Mouse (Mus musculus): ENCODE data around the gene Gm20518. TPM values are rescaled to one million over a fixed set of nuclear protein-coding genes. Genes with fewer than 3 reads are reported as not detected.

Gene Gm20518
- polyA plus RNA-seq, 1 experiment from 2014 or later: 0.29 TPM

DNA sequence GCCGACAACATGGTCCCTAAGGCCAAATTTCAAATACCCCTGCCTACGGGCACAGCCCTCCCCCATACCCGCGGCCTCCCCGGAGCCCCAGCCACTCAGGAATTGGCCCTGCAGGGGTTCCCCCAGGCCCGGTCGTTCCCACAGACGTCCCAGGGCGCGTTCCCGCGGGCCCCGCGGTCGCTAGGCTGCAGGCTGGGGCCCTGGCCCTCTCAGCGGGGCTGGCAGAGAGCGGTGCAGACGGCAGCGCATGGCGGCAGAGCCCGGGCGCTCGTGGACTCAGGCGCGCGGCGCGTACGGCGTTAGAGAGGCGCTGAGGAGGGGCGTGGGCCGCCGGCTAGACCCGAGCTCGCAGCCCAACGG is 58.2 kb downstream of the Gm20518 start:
- no peaks in the 10 kb centered on the region for H3K36me3 ChIP-seq (replicated peaks)
- peaks cover 99% of the 10 kb centered on the region for H3K27me3 ChIP-seq (ENCODE audit: poor library complexity, severe bottlenecking)
- H3K4me3 ChIP-seq: peak overlapping the region; percentile 68
- H3K9me3 ChIP-seq: no peaks in the 10 kb centered on the region
- under 1% methylated on average over 37 of the region's 37 CpGs for WGBS
- peak overlapping the region; percentile 69 for H3K27ac ChIP-seq
- peaks cover 35% of the 10 kb centered on the region for H3K4me1 ChIP-seq
- no peak for DNase-seq (ENCODE audit: extremely low spot score, low spot score)

DNA sequence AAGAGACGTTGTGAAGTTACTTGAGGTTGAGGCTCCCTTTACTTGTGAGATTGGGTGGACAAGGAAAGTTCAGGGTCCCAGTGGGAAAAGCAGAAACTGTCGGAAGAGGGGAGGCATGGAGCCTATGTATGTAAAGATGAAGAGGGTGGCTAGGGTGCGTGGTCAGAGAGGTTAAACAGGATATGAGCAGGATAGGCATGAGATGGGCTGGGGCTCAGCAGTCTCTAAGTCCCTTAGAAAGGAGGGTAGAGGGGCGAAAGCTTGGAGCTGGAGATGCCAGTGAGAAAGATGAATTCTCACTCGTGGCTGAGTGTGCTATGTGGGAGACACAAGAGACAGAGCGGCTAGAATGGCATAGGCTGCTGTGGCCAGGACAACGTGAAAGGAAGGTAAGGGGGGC is 58.6 kb downstream of the Gm20518 start, which contains the start of gene B830017H08Rik:
TSS of gene B830017H08Rik (plus strand) at position 301 of the 400 bp plus-strand sequence.
- H3K27me3 ChIP-seq (ENCODE audit: poor library complexity, severe bottlenecking): peaks cover 100% of the 10 kb centered on the region
- no peaks in the 10 kb centered on the region for H3K9me3 ChIP-seq
- WGBS: 24% methylated on average over 7 of the region's 7 CpGs
- H3K36me3 ChIP-seq (replicated peaks): no peaks in the 10 kb centered on the region
- H3K27ac ChIP-seq: peak within 1 kb of the TSS; percentile 69
- peaks cover 35% of the 10 kb centered on the region for H3K4me1 ChIP-seq
- DNase-seq (ENCODE audit: extremely low spot score, low spot score): no peak
- H3K4me3 ChIP-seq: peak within 1 kb of the TSS; percentile 68

DNA sequence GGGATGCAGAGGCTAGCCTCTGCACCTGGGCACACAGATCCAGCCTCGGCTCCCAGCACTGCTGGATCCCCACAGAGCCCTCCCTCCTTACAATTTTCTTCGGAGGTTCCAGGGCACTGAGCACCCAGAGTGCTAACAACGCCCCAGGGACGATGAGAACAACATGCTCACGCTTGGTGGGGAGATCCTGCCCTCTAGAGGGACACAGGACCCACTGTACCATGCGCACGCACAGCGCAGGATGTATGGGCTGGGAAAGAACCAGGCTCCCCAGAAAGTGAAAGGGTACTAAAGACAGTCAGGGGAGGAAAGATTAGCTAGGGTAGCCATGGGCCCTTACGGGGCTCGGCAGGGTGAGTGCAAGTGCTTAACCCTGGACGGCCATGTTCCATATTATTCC is 59.7 kb downstream of the Gm20518 start:
- Histone ChIP-seq H3K4me1 (peaks cover 35% of the 10 kb centered on the region), H3K4me3 (no peak overlapping the region), H3K27ac (no peak overlapping the region), H3K36me3 (replicated peaks) (no peaks in the 10 kb centered on the region), H3K27me3 (ENCODE audit: poor library complexity, severe bottlenecking) (peaks cover 99% of the 10 kb centered on the region), H3K9me3 (no peaks in the 10 kb centered on the region)
- 9% methylated on average over 11 of the region's 11 CpGs for WGBS
- DNase-seq (ENCODE audit: extremely low spot score, low spot score): no peak

DNA sequence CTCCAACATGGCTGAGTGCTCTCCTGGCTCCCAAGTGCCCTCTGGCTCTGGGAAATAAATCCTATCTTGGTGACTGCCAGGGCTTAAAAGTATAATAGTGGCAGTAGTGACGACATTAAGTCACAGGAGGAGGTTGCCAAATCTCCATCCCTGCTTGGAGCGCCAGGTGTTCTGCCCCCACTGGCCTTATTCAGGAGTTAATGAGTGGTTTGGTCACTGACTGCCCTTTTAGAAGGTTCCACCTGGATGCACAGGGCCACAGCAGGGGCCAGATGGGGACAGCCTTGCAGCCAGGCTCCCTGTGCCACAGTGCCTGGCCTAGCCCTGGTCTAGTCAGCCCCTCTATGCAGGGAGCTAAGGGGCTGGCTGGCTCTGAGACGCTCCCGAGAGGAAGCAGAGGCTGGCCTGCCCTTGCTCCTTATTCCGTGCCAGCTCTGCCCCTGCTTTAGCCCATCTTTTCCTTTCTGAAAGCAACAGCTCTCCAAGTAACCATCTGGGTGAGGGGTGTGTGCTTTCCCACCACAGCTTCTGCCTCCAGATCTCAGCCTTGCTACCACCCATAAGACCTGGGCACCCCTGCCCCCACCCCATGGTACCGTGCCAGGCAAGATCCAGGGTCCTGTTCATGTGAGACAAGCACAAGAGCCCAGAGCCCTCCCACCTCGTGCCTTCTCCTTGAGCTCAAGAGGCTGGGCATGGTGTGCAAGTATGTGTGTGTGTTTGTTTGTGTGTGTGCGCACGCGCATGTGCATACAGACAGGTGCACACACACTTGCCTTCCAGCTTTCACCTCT is 60.9 kb downstream of the Gm20518 start:
- DNase-seq (ENCODE audit: extremely low spot score, low spot score): no peak
- Histone ChIP-seq H3K27me3 (ENCODE audit: poor library complexity, severe bottlenecking) (peaks cover 91% of the 10 kb centered on the region), H3K27ac (no peak overlapping the region), H3K4me1 (peaks cover 35% of the 10 kb centered on the region), H3K9me3 (no peaks in the 10 kb centered on the region), H3K36me3 (replicated peaks) (no peaks in the 10 kb centered on the region), H3K4me3 (no peak overlapping the region)
- 52% methylated on average over 10 of the region's 10 CpGs for WGBS

DNA sequence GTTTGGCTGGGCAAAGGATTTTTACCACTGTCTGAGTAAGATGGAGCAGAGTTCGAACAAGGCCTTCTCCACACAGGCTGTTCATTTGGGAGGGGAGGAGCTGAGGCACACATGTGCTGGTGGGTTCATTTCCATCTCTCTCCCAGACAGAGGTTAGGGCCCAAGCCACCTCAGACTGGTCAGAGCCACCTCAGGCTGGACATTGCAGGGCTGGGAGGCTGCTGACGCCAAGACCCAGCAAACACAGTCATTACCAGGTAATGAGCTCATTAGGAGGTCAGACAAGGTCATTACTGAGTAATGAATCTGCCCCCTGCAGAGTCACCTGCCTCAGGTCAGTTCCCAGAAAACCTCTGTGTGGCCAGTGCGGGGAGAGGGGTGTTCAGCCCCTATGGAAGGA is 62.6 kb downstream of the Gm20518 start:
- Histone ChIP-seq H3K4me3 (no peak overlapping the region), H3K27me3 (ENCODE audit: poor library complexity, severe bottlenecking) (peaks cover 74% of the 10 kb centered on the region), H3K9me3 (no peaks in the 10 kb centered on the region), H3K36me3 (replicated peaks) (no peaks in the 10 kb centered on the region), H3K4me1 (peaks cover 28% of the 10 kb centered on the region), H3K27ac (no peak overlapping the region)
- no peak for DNase-seq (ENCODE audit: extremely low spot score, low spot score)
- WGBS: 61% methylated on average over 3 of the region's 3 CpGs

DNA sequence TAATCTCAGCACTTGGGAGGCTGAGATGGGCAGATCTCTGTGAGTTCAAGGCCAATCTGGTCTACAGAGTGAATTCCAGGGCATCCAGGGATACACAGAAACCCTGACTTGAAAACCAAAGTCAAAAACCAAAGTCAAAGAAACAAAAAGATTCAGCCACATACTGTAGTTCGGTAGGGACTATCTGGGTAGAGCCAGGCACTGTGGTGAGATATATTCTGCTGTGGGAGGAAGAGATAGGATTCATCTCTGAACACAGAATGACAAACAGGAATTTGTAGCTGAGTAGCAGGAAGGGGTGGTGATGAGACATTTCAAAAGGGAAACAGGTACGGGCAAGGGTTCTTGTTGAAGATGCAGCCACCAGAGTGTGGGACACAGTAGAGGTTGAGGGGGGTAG is 63.2 kb downstream of the Gm20518 start:
- no peak overlapping the region for H3K4me3 ChIP-seq
- H3K27ac ChIP-seq: no peak overlapping the region
- WGBS: 91% methylated on average over 2 of the region's 2 CpGs
- H3K27me3 ChIP-seq (ENCODE audit: poor library complexity, severe bottlenecking): peaks cover 68% of the 10 kb centered on the region
- no peaks in the 10 kb centered on the region for H3K36me3 ChIP-seq (replicated peaks)
- DNase-seq (ENCODE audit: extremely low spot score, low spot score): no peak
- H3K4me1 ChIP-seq: peaks cover 21% of the 10 kb centered on the region
- H3K9me3 ChIP-seq: no peaks in the 10 kb centered on the region

DNA sequence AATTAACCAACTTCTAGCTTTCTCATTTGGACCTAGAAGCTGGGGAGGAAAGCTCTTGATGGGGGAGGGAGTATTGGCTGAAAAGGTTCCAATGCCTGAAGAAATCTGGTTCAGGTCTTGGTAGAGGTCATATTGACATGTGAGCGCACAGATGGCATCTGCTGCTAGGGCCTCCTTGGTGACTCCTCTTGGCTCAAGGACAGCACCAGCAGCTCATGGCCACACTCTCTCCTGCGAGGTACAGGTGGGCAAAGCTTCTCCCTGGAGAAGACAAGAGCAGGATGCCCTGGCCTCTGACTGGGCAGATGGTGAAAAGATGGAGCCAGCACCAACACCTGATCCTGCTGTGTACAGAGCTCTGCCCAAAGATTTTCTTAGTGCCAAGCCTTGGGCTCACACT is 65.0 kb downstream of the Gm20518 start:
- Histone ChIP-seq H3K4me3 (no peak overlapping the region), H3K27me3 (ENCODE audit: poor library complexity, severe bottlenecking) (peaks cover 50% of the 10 kb centered on the region), H3K9me3 (no peaks in the 10 kb centered on the region), H3K27ac (no peak overlapping the region), H3K36me3 (replicated peaks) (no peaks in the 10 kb centered on the region), H3K4me1 (peaks cover 10% of the 10 kb centered on the region)
- WGBS: 83% methylated on average over 2 of the region's 2 CpGs
- DNase-seq (ENCODE audit: extremely low spot score, low spot score): no peak

DNA sequence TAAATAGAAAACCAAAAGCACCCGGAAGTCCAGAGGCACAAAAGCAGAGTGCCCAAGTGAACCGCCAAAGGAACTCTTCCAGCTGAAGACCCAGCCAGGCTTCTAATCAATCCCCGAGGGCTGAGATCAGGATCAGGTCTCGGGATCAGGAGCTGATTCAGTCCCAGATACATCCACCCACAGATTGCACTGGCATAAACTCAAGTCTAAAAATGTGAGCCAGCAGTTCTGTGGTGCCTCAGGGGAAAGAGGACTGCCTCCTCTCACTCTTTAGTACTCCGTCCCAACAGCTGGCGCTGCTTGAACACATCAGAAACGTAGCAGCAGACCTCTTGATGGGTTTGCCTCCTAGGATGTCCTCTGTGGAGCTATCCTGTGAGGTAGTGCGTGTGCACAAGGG is 74.9 kb downstream of the Gm20518 start:
- no peak for DNase-seq (ENCODE audit: extremely low spot score, low spot score)
- WGBS: 79% methylated on average over 8 of the region's 8 CpGs
- Histone ChIP-seq H3K4me1 (peaks cover 14% of the 10 kb centered on the region), H3K27me3 (ENCODE audit: poor library complexity, severe bottlenecking) (peaks cover 64% of the 10 kb centered on the region), H3K4me3 (no peak overlapping the region), H3K9me3 (no peaks in the 10 kb centered on the region), H3K27ac (no peak overlapping the region), H3K36me3 (replicated peaks) (no peaks in the 10 kb centered on the region)

DNA sequence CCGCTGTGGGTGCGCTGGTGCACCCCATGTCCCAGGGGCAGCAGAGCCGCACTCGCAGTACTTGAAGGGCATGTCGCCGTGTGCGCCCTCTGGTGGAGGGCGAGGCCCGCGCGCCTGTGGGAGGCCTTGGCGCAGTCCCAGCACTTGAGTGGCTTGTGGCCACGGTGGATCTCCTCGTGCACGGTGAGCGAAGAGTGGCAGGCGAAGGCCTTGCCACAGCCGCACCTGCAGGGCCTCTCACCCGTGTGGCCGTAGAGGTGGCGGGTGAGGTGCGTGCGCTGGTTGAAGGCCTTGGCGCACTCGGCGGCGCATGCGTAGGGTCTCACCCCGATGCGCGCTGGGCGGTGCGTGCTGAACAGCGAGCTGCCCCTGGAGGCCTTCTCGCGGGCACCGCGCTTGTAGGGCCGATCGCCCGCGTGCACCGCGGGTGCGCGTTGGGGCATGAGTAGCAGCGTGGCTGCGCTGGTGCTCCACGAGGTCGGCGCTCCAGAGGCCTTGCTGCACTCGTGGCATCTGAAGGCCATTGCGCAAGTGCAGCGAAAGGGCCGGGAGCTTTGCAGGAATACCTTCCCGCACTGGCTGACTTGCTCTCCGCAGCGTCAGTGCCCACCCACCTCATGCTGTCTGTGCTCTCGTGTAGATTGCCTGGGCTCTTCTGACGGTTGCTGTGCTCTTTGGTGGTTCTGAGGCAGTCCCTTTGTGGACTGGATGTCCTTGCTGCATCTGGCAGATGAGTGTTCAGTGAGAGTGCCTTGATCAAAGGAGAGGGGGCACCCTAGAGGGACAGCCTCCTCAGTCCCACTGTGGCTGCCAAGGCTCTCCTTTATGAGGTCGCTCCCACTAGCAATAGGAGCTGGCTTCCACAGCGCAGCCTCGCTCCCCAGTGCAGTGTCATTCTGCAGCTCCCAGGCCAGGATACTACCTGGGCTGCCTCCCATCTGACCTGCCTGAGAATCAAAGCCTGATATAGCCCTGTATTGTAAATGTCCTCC is 75.8 kb downstream of the Gm20518 start:
- H3K27me3 ChIP-seq (ENCODE audit: poor library complexity, severe bottlenecking): peaks cover 68% of the 10 kb centered on the region
- 1% methylated on average over 63 of the region's 63 CpGs for WGBS

DNA sequence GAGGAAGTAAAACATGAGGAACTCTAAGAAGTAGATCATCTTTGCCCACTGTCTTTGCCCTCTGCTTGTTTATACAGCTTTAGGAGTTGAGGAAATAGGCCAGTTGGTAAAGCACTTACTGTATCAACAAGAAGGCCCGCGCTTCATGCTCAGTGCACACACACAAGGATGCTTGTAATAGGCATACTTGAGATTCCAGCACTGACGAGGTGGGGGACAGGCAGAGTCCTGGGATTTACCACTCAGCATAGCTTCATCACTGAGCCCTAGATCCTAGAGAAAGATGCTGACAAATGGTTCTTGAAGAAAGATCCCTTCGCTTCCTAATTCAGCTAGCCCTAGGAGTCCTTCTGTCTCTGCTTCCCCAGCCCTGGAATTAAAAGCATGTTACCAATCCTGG is 78.3 kb downstream of the Gm20518 start:
- Histone ChIP-seq H3K4me1 (peaks cover 33% of the 10 kb centered on the region), H3K9me3 (no peaks in the 10 kb centered on the region), H3K27ac (no peak overlapping the region), H3K36me3 (replicated peaks) (no peaks in the 10 kb centered on the region), H3K27me3 (ENCODE audit: poor library complexity, severe bottlenecking) (peaks cover 89% of the 10 kb centered on the region), H3K4me3 (no peak overlapping the region)
- no peak for DNase-seq (ENCODE audit: extremely low spot score, low spot score)
- 62% methylated on average over 4 of the region's 4 CpGs for WGBS

More for the DNA sequence above, 75.8 kb downstream of the Gm20518 start:
- Histone ChIP-seq H3K36me3 (replicated peaks) (no peaks in the 10 kb centered on the region), H3K4me3 (peak overlapping the region; percentile 67), H3K4me1 (peaks cover 14% of the 10 kb centered on the region), H3K9me3 (no peaks in the 10 kb centered on the region), H3K27ac (peak overlapping the region; percentile 88)
- DNase-seq (ENCODE audit: extremely low spot score, low spot score): peak; percentile 80

DNA sequence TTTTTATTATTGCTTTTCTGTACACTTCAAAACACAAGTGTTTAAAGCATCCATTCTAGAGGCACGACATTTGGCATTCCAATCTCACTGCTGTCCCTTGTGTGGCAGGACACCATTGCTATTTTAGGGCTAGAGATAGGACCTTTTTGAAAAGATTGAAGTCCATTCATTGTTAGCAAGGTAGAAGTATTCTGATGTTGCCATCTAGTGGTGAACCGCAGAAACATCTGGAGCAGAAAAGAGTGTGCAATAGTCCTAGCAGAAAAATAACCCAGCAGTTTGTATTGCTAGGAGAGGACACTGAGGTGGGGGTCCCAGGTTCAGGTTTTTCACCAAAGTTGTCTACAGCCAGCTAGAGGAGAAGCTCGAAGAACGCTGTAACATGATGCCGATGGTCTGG is 79.4 kb downstream of the Gm20518 start:
- H3K27me3 ChIP-seq (ENCODE audit: poor library complexity, severe bottlenecking): peaks cover 94% of the 10 kb centered on the region
- peaks cover 43% of the 10 kb centered on the region for H3K4me1 ChIP-seq
- H3K4me3 ChIP-seq: no peak overlapping the region
- WGBS: 9% methylated on average over 5 of the region's 5 CpGs
- H3K27ac ChIP-seq: no peak overlapping the region
- H3K9me3 ChIP-seq: no peaks in the 10 kb centered on the region
- peak; percentile 30 for DNase-seq (ENCODE audit: extremely low spot score, low spot score)
- no peaks in the 10 kb centered on the region for H3K36me3 ChIP-seq (replicated peaks)

DNA sequence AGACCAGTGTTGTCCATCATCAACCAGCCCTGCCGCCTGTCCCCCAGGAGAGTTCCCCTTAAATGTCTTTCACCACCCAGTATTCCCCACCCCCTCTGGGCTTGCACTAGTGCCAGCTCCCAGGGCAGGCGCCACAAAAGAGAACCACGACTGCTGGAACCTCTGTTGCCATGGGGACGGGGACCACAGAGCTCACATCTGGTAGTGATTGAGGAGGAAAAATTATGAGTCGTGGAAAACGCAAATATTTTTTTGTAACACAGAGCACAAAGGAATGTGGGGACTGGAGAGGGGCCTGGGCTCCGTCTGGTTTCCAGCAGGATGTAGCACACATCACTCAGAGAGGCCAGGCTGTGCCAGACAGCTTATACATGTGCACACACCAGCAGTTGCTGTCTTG is 81.8 kb downstream of the Gm20518 start:
- Histone ChIP-seq H3K4me3 (no peak overlapping the region), H3K36me3 (replicated peaks) (no peaks in the 10 kb centered on the region), H3K4me1 (peaks cover 48% of the 10 kb centered on the region), H3K27me3 (ENCODE audit: poor library complexity, severe bottlenecking) (peaks cover 94% of the 10 kb centered on the region), H3K9me3 (no peaks in the 10 kb centered on the region), H3K27ac (peak overlapping the region; percentile 64)
- DNase-seq (ENCODE audit: extremely low spot score, low spot score): peak; percentile 44
- 29% methylated on average over 7 of the region's 7 CpGs for WGBS

DNA sequence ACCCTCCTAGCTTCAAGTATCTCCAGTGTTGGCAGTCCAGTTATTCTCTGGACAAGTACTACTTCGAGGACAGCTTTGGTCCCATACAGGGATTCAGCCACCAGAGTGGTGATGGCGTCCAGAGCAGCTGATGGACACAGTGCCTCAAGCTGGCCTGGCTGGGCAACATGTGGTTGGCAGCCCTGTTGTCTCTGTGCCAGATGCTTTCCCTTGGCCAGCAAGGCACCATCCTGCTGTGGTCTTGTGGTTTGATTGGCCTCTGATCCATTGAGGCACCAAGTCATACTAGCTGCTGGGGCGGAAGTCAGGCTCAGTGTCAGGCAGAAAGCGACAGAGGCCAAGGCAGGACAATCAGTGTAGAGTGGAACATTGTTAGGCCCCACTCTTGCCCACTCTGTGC is 82.3 kb downstream of the Gm20518 start:
- no peak for DNase-seq (ENCODE audit: extremely low spot score, low spot score)
- WGBS: 85% methylated on average over 4 of the region's 4 CpGs
- Histone ChIP-seq H3K4me3 (no peak overlapping the region), H3K9me3 (no peaks in the 10 kb centered on the region), H3K4me1 (peaks cover 54% of the 10 kb centered on the region), H3K36me3 (replicated peaks) (no peaks in the 10 kb centered on the region), H3K27me3 (ENCODE audit: poor library complexity, severe bottlenecking) (peaks cover 94% of the 10 kb centered on the region), H3K27ac (peak overlapping the region; percentile 64)
